Mouse (Mus musculus) cerebellum, adult 9-10 months (tissue): ENCODE results near the gene Ncs1.

Experiments
- DNase-seq: peaks from one replicate; pipeline ENCODE4 v3.0.0; 2022

Gene Ncs1

GRCm38 (mm10) chr2:31245491-31246141, at the start of gene Ncs1:
TSS of gene Ncs1 (plus strand) at chr2:31245823.
- peak; percentile 79 for DNase-seq

- DNase-seq, result peak; percentile 38
Measured at GRCm38 (mm10) chr2:31198621-31199020, 47.0 kb upstream of the Ncs1 start.

DNA sequence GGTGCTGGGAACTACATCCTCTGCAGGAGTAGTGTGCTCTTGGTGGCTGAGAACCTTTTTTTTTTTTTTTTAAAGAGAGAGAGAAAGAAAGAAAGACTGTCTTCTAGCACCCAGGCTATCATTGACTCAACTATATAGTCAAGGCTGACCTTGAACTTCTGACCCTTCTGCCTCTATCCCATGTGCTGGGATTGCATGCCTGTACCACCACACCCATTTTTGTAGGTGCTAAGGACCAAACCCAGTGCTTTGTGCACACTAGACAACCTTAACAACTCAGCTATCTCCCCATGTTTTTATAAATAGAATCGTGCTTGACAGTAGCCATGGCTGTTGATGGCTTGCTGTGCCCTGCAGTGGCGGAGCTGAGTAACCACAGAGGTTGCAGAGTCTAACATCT, 45.6 kb upstream of the Ncs1 start:
- no peak for DNase-seq

- no peak for DNase-seq
Measured at GRCm38 (mm10) chr2:31201851-31202250, 43.8 kb upstream of the Ncs1 start.

DNA sequence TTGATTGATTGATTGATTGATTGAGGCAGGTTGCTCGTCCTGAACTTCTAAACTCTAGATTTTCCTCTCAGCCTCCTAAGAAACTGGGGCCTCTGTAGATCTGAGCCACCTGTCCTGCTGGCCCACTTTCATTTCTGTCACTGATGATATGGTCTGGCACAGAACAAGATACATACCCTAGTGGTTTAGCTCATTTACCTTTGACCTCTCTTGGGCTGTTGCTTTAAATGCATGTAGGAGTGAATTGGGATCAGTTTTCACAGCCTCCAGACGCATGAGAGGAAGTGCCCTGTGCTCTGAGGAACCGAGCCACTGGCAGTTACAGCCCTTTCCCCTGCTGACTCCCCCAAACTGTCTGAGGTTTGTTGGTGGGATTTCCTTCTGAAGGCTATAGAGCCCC, 43.3 kb upstream of the Ncs1 start:
- DNase-seq, result no peak

DNA sequence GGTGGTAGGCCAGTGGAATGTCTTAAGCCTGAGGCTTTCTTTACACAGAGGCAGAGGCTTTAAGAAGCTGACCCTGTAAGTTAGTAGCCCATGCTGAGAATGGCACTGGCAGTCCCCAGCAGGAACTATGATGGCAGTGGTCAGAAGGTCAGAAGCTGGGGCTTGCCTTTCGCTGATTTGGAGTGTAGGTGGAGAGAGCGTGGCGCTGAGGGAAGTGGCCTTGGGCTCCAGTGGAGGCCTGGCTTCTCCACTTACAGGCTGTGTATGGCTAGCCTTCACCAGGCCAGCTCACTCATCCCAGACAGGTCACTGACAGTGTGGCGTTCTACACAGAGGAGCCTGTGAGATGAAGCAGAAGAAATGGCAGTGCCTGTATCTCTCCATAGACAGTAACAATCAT, 42.7 kb upstream of the Ncs1 start:
- no peak for DNase-seq

DNA sequence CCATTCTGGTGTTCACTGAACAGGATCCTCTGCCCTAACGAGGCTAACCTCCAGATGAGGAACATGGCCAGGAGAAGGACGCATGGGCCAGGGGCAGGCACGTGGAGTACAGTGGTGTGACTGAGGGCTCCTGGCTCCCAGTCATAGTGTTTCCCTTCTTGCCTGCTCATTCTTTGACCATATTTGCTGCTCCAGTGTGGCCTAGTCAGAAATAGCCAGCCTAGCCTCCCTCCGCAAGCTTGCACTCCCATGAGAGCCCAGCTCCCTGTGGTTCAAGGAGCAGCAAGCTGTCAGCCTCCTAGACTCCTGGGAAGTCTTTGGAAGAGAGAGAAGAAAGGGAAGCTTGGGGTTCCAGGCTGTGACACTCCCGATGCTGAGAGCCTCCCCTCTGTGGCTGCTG, 40.9 kb upstream of the Ncs1 start:
- no peak for DNase-seq

DNA sequence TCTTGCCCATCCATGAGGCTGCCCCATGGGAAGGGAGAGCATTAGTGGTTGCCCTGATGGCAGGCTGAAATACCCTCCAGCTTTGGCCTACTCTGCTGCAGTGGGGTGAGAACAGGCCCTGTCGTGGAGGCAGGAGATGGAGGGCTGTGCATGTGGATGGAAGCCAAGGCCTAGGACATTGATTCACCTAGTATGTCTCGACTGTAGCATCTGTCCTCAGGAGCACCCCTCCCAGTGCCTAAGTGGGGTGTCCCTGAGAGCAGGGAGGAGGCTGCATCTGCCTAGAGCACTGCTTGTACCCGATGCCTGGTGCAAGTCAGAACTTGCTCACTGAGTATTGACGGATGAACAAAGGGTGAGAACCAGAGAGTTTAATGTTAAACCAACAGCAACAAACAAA, 39.4 kb upstream of the Ncs1 start:
- no peak for DNase-seq

DNA sequence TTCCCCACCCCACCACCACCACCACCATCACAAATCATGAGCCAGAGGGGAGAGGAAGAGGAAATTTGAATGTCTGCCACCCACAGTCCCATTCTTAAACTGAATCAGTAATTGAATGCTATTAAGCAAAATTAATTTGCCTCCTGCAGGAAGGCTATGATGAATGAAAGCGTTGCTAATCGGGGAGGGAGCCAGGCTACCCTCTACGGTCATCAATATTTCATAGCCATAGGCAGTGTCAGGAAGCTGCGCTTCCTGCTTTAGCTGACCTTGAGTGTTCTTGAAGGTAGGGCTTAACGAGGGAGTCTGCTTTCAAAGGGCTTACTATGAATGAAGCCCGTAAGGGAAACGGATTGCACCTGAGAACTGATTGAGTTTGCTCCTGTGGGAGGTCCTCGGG, 38.7 kb upstream of the Ncs1 start:
- DNase-seq, result no peak

DNA sequence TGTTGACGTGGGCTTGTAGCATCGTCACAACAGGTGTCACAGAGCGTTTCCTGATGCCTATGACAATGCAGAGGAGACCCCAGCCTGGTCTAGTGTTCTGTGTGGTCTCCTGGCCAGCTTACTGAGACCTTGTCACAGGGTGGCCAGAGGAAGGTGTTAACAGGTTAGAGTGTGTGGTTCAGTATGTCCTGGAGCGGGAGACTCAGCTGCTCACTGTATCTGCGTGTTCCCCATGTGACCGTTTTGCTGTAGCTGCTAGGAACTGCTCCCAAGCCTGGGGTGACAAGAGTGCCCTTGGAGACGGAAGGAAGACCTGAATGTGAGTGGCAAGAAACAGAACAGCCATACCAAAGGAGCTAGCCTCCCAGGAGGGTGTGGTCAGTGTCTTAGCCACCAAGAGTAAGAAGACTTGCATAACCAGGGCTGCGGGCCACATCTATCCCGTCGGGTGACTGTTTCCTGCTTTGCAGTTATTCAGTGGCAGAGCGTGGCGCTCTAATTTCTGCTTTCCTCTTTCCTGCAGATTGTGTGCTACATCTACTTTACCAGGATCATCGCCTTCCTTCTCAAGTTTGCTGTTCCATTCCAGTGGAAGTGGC, 37.0 kb upstream of the Ncs1 start:
- no peak for DNase-seq

- DNase-seq, result no peak
Measured at GRCm38 (mm10) chr2:31209525-31209924, 36.1 kb upstream of the Ncs1 start.

GRCm38 (mm10) chr2:31210144-31210847, 35.3 kb upstream of the Ncs1 start:
- no peak for DNase-seq

DNA sequence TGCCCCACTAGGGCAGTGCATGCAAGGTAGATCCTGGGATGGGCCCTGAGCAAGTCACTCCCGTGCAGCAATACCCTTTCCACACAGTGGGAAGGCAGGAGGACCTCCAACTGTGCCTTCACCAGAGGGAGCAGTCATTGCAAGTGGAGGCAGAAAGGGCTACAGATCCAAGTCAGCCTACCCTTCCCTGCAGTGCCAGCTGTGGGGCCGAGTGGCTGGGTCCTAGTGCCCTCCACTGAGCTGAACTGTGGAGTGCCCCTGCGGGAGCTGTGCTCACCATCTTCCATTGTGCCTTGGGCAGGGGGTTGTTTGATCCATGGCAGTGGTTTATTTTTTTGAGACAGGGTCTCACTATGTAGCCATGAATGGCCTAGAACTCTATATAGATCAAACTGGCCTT, 34.4 kb upstream of the Ncs1 start:
- no peak for DNase-seq

DNA sequence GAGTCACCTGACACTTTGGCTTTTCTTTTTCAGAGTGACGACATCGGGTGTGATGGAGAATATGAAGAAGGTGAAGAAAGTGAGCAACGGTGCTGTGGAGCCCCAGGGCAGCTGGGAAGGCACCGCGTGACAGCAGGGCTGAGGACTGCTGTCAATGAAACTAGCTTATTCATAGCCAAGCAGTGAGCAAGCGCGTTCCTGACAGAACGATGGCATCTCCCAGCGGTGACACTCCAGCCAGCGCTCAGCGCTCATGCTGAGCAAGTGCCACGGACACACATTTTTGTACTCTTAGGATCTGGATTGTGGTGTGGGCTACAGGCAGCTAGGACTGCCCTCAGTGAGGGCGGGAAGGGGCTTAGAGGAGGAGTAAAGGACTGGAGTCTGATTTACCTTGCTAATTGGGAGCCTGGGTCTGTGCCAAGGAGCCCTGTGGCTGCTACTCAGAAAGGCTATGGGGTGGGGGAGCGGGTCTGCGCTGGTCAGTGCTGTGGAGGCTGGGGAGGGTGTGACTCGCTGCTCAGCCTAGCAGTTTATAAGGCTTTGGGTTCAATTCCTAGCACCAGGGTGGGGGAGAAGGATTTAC, 31.3 kb upstream of the Ncs1 start:
- DNase-seq, result no peak

GRCm38 (mm10) chr2:31218611-31219010, 27.0 kb upstream of the Ncs1 start:
- no peak for DNase-seq

GRCm38 (mm10) chr2:31219470-31219869, 26.2 kb upstream of the Ncs1 start:
- no peak for DNase-seq

- DNase-seq, result no peak
Measured at GRCm38 (mm10) chr2:31220844-31221243, 24.8 kb upstream of the Ncs1 start.

DNA sequence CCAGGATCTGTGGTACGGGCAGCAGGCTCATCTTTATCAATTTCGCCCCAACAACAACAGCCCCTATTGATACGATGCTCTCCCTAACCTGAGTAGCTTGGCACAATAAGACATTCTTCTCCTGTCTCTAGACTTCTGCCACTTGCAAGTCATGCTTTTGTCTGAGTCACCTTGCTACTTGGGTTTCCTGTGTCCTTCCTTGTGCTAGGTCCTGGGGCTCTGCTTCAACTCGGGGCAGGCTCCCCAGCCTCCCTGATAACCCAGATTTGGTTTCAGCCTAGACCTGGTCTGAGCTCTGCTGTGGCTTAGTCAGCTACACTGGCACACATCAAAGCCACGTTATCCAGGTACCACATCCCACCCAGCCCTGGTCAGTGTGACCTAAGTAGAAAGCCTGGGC, 24.0 kb upstream of the Ncs1 start:
- DNase-seq, result no peak

DNA sequence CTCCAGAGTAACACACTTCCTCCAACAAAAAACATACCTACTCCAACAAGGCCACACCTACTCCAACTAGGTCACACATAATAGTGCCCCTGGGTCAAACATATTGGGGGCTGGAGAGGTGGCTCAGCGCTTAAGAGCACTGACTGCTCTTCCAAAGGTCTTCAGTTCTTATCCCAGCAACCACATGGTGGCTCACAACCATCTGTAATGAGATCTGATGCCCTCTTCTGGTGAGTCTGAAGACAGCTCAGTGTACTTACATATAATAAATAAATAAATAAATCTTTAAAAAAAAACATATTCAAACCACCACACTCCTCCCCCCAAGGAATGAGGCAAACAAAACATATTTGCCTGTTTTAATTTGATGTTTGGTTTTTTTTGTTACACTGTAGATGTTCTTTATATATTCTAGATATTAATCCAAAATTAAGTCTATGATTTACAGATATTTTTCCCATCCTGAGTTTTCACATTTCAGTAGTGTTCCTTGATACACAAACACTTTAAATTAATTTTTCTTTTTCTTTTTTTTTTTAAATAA, 16.8 kb upstream of the Ncs1 start:
- DNase-seq, result no peak

DNA sequence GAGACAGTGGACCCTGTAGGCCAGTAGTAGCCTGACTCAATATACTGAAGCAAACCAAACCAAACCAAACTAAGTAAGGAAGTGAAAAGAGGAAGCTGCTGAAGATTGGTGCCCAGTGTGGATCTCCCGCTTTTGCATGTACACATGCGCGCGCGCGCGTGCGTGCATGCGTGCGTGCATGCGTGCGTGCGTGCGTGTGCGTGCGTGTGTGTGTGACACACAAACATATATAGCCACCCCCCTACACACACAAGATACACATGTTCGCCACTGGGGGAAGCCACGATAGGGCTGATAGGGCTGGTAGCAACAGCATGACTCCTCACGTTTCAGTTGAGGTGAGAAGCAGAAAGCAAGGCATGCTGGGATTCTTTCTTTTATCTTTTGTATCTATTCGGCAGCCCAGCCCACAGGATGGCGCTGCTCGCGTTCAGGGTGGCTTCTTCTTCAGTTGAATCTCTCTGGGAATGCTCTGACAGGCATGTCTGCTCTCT, 6.4 kb upstream of the Ncs1 start:
- peak; percentile 73 for DNase-seq

GRCm38 (mm10) chr2:31239833-31240232, 5.8 kb upstream of the Ncs1 start:
- no peak for DNase-seq

DNA sequence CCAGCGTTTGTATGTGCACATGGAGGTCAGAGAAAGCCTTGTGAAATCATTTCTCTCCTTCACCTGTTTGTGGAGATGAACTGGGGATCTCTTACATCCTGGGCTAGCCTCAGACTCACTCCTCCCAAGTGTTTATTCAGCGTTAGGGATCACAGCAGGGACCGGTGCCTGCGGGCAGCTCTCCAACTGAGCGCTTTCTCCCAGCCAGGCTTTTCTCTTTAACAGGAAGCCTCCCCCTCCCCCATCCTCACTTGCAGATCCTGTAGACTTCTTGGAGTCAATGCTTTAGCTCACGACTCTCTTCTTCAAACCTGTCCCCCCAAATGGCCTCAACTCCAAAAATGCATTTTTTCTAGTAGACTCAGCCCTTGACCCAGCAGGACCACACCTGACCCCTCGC, 4.0 kb upstream of the Ncs1 start:
- no peak for DNase-seq

- DNase-seq, result peak; percentile 57
Measured at GRCm38 (mm10) chr2:31244216-31244615, 1.4 kb upstream of the Ncs1 start.

- peak; percentile 61 for DNase-seq
Measured at GRCm38 (mm10) chr2:31245051-31245450, 572 bp upstream of the Ncs1 start.
